Mouse (Mus musculus) MEL (cell line): ENCODE results near the gene Tgfb1i1. TPM values are rescaled to one million over a fixed set of nuclear protein-coding genes. Genes with fewer than 3 reads are reported as not detected.

Source experiments
- DNase-seq: peaks from one replicate; pipeline ENCODE4 v3.0.0; 2011; ENCODE audit warnings: low read depth, low spot score
- H3K27ac ChIP-seq: 2 replicates; pipeline ENCODE4 v1.5.1; 2012; ENCODE audit warnings: low read depth, mild to moderate bottlenecking, control low read depth, low read length, moderate library complexity; ENCODE audit not compliant: control insufficient read depth
- H3K27me3 ChIP-seq, 2 experiments: fragments of 150-350 bp in 1 of 2; sonication (generic) in 1 of 2; 2 replicates each; pipeline ENCODE4 v1.6.1; 2012; ENCODE audit warnings: low read length in 2 of 2, mild to moderate bottlenecking in 2 of 2, improper control_type of control experiment in 1 of 2, moderate library complexity in 1 of 2; ENCODE audit not compliant: insufficient read depth in 2 of 2, control insufficient read depth in 1 of 2
- H3K36me3 ChIP-seq, 2 experiments: 2 replicates each; pipeline ENCODE4 v1.6.1; 2012 to 2014; ENCODE audit warnings: low read length in 2 of 2, improper control_type of control experiment in 1 of 2, inconsistent platforms in 1 of 2, mild to moderate bottlenecking in 1 of 2; ENCODE audit not compliant: insufficient read depth in 2 of 2, control insufficient read depth in 1 of 2
- H3K4me1 ChIP-seq, 2 experiments: fragments of 150-350 bp in 1 of 2; sonication (generic) in 1 of 2; 2 replicates each; pipeline ENCODE4 v1.6.1; 2012; ENCODE audit warnings: low read length in 2 of 2, improper control_type of control experiment in 1 of 2, mild to moderate bottlenecking in 1 of 2; ENCODE audit not compliant: insufficient read depth in 2 of 2, control insufficient read depth in 1 of 2
- H3K4me3 ChIP-seq, 2 experiments: fragments of 150-350 bp in 1 of 2; sonication (generic) in 1 of 2; 2 replicates each; pipeline ENCODE4 v1.5.1; 2012; ENCODE audit warnings: low read depth in 2 of 2, low read length in 2 of 2, mild to moderate bottlenecking in 2 of 2, moderate library complexity in 2 of 2, control low read depth in 1 of 2, improper control_type of control experiment in 1 of 2; ENCODE audit not compliant: control insufficient read depth in 1 of 2, insufficient read depth in 1 of 2
- H3K79me2 ChIP-seq: 2 replicates; pipeline ENCODE4 v1.6.1; 2012; ENCODE audit warnings: mild to moderate bottlenecking, low read length, moderate library complexity; ENCODE audit not compliant: control insufficient read depth, poor library complexity, insufficient read depth
- H3K9ac ChIP-seq: 2 replicates; pipeline ENCODE4 v1.6.1; 2012; ENCODE audit warnings: low read depth, mild to moderate bottlenecking, control low read depth, low read length, moderate library complexity; ENCODE audit not compliant: control insufficient read depth, poor library complexity, severe bottlenecking
- H3K9me3 ChIP-seq: fragments of 150-350 bp; sonication (generic); replicated peaks from 2 replicates; pipeline ENCODE4 v1.6.1; 2012; ENCODE audit warnings: mild to moderate bottlenecking, low read length, improper control_type of control experiment, moderate library complexity; ENCODE audit not compliant: insufficient read depth
- CHD2 ChIP-seq: IDR thresholded peaks from 2 replicates; pipeline ENCODE4 v1.6.1; 2011; ENCODE audit warnings: low read length, improper control_type of control experiment
- CTCF ChIP-seq, 3 experiments: IDR thresholded peaks in 2 of 3; conservative IDR thresholded peaks in 1 of 3; 2 replicates each; pipeline ENCODE4 v1.5.1; 2011 to 2012; ENCODE audit warnings: low read length in 3 of 3, low read depth in 2 of 3, mild to moderate bottlenecking in 2 of 3, improper control_type of control experiment in 1 of 3, inconsistent platforms in 1 of 3, mixed read lengths in 1 of 3, moderate library complexity in 1 of 3; ENCODE audit not compliant: control insufficient read depth in 1 of 3, insufficient read depth in 1 of 3, poor library complexity in 1 of 3, severe bottlenecking in 1 of 3
- ELF1 ChIP-seq: IDR thresholded peaks from 2 replicates; pipeline ENCODE4 v1.6.1; 2014; ENCODE audit warnings: low read depth, mild to moderate bottlenecking, inconsistent platforms, low read length, improper control_type of control experiment, moderate library complexity
- ETS1 ChIP-seq: IDR thresholded peaks from 2 replicates; pipeline ENCODE4 v1.6.1; 2012; ENCODE audit warnings: low read depth, mild to moderate bottlenecking, inconsistent platforms, low read length, improper control_type of control experiment, moderate library complexity
- GABPA ChIP-seq: IDR thresholded peaks from 2 replicates; pipeline ENCODE4 v1.6.1; 2012; ENCODE audit warnings: low read depth, mild to moderate bottlenecking, inconsistent platforms, low read length, improper control_type of control experiment, moderate library complexity
- JUND ChIP-seq: IDR thresholded peaks from 2 replicates; pipeline ENCODE4 v1.6.1; 2011; ENCODE audit warnings: low read depth, mild to moderate bottlenecking, improper control_type of control experiment, low read length
- MAX ChIP-seq: IDR thresholded peaks from 2 replicates; pipeline ENCODE4 v1.6.1; 2011; ENCODE audit warnings: low read length, improper control_type of control experiment
- MEF2A ChIP-seq: IDR thresholded peaks from 2 replicates; pipeline ENCODE4 v1.6.1; 2014; ENCODE audit warnings: low read depth, mild to moderate bottlenecking, inconsistent platforms, low read length, improper control_type of control experiment; ENCODE audit not compliant: poor library complexity, insufficient replicate concordance, severe bottlenecking; ENCODE audit errors: extremely low read depth
- MYC ChIP-seq: IDR thresholded peaks from 2 replicates; pipeline ENCODE4 v1.6.1; 2011; ENCODE audit warnings: low read depth, mild to moderate bottlenecking, low read length, improper control_type of control experiment, moderate library complexity
- NRF1 ChIP-seq: IDR thresholded peaks from 2 replicates; pipeline ENCODE4 v1.6.1; 2014; ENCODE audit warnings: low read depth, mild to moderate bottlenecking, inconsistent platforms, low read length, improper control_type of control experiment, moderate library complexity; ENCODE audit not compliant: poor library complexity, insufficient read depth, severe bottlenecking
- POLR2A ChIP-seq, 2 experiments: IDR thresholded peaks; 2 replicates each; pipeline ENCODE4 v1.6.1; 2011 to 2012; ENCODE audit warnings: low read length in 2 of 2, mild to moderate bottlenecking in 2 of 2, control low read depth in 1 of 2, improper control_type of control experiment in 1 of 2, low read depth in 1 of 2, moderate library complexity in 1 of 2; ENCODE audit not compliant: control insufficient read depth in 1 of 2, insufficient read depth in 1 of 2, poor library complexity in 1 of 2
- POLR2AphosphoS5 ChIP-seq: IDR thresholded peaks from 2 replicates; pipeline ENCODE4 v1.6.1; 2012; ENCODE audit warnings: low read depth, borderline replicate concordance, mild to moderate bottlenecking, inconsistent platforms, low read length, moderate library complexity, mixed read lengths
- RCOR1 ChIP-seq: IDR thresholded peaks from 2 replicates; pipeline ENCODE4 v1.6.1; 2012; ENCODE audit warnings: low read depth, mild to moderate bottlenecking, inconsistent platforms, low read length, improper control_type of control experiment
- SIN3A ChIP-seq: IDR thresholded peaks from 2 replicates; pipeline ENCODE4 v1.6.1; 2012; ENCODE audit warnings: low read length, improper control_type of control experiment, inconsistent platforms
- SMC3 ChIP-seq: IDR thresholded peaks from 2 replicates; pipeline ENCODE4 v1.6.1; 2011; ENCODE audit warnings: low read depth, low read length, improper control_type of control experiment
- UBTF ChIP-seq: IDR thresholded peaks from 2 replicates; pipeline ENCODE4 v1.6.1; 2012; ENCODE audit warnings: low read depth, mild to moderate bottlenecking, inconsistent platforms, low read length, improper control_type of control experiment, moderate library complexity, borderline replicate concordance; ENCODE audit not compliant: insufficient read depth
- ZC3H11A ChIP-seq: IDR thresholded peaks from 2 replicates; pipeline ENCODE4 v1.6.1; 2012; ENCODE audit warnings: low read depth, mild to moderate bottlenecking, inconsistent platforms, low read length, improper control_type of control experiment
- ZMIZ1 ChIP-seq: IDR thresholded peaks from 2 replicates; pipeline ENCODE4 v1.6.1; 2012; ENCODE audit warnings: low read depth, mild to moderate bottlenecking, inconsistent platforms, low read length, improper control_type of control experiment, moderate library complexity
- ZNF384 ChIP-seq: IDR thresholded peaks from 2 replicates; pipeline ENCODE4 v1.6.1; 2012; ENCODE audit warnings: low read depth, mild to moderate bottlenecking, inconsistent platforms, low read length, improper control_type of control experiment
- polyA plus RNA-seq, 2 experiments: library from polyadenylated mRNA; stranded (reverse) in 1 of 2; unstranded in 1 of 2; fragments of >175 nt in 1 of 2; fragments of >200 nt in 1 of 2; gene quantifications; 2 replicates each; pipeline versions ENCODE4 v1.2.1 to v1.2.4; 2012; ENCODE audit warnings: low replicate concordance in 2 of 2, low read depth in 1 of 2; ENCODE audit not compliant: insufficient read length in 2 of 2, insufficient read depth in 1 of 2, missing spikeins in 1 of 2
- total RNA-seq: library from RNA; depleted of rRNA; stranded (reverse); fragments of 300-350 nt; gene quantifications from 2 replicates; pipeline ENCODE4 v1.2.3, GENCODE M21; 2012

Tgfb1i1 gene
- total and polyA plus RNA-seq, 3 experiments: 0.21 TPM; not detected in 2

DNA sequence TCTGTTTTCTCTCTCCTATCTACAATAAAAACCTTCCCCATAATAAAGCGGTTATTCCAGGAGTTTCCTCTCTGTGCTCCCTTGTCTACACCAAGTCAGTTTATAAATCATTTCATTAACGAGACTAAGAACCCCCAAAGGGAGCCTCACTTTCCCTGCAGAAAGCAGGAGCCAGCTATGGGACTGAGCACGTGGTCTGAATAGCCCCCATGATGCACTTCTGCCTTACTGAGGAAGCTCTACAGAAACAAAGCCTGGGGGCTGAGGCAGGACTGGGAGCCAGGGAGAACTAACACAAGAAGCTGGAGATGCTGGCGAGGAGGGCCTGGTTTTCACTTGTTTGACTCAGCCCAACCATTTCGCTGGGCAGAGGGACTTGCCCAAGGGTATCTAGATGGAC, 37.4 kb downstream of the Tgfb1i1 start:
- Histone ChIP-seq H3K4me1 (peaks cover 11 to 16% of the 10 kb centered on the region in 2 experiments), H3K4me3 (no peak overlapping the region), H3K9me3 (no peaks in the 10 kb centered on the region), H3K36me3 (peaks cover 13 to 14% of the 10 kb centered on the region in 2 experiments), H3K9ac (no peak overlapping the region), H3K79me2 (no peaks in the 10 kb centered on the region), H3K27me3 (no peaks in the 10 kb centered on the region), H3K27ac (no peak overlapping the region)
- no peak for DNase-seq
- TF ChIP-seq CTCF (IDR thresholded peaks at IDR 0.05 in 2 of 3, conservative IDR thresholded peaks at IDR 0.05 in 1 of 3; ENCODE audit: control insufficient read depth in 1 of 3, insufficient read depth in 1 of 3, low read depth in 2 of 3, low read length in 3 of 3, poor library complexity in 1 of 3, severe bottlenecking in 1 of 3): no peak
- no peak for TF ChIP-seq POLR2AphosphoS5
- no peak for TF ChIP-seq ZMIZ1
- TF ChIP-seq MAX: no peak
- TF ChIP-seq SMC3: no peak
- TF ChIP-seq JUND: no peak
- no peak for TF ChIP-seq RCOR1

DNA sequence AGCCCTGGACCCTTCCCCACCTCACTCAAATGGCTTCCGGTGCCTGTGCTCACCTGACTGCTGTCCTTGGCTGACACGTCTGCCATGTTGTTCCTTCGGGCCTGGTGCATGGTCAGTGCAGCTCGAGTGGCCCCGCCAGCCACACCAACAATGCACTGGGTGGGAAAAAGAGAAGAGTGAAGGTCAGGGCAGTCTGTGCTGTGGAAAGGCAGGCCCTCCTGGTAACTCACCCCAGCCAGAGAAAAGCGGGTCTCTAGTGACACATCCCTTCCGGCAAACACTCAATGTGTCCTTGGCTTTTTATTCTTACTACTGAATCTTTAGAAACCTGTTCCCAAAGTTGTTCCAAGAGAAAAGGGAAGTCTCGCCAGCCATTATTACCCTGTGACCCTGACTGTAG, 38.4 kb downstream of the Tgfb1i1 start:
- no peak for DNase-seq
- Histone ChIP-seq H3K36me3 (peaks cover 9 to 21% of the 10 kb centered on the region in 2 experiments), H3K9ac (no peak overlapping the region), H3K4me3 (no peak overlapping the region), H3K4me1 (peaks cover 16 to 25% of the 10 kb centered on the region in 2 experiments), H3K27ac (no peak overlapping the region), H3K27me3 (no peaks in the 10 kb centered on the region), H3K9me3 (no peaks in the 10 kb centered on the region), H3K79me2 (no peaks in the 10 kb centered on the region)
- TF ChIP-seq GABPA (no peak), ZC3H11A (no peak), POLR2A (IDR thresholded peaks at IDR 0.05; ENCODE audit: control insufficient read depth in 1 of 2, insufficient read depth in 1 of 2, low read depth in 1 of 2, low read length in 2 of 2, poor library complexity in 1 of 2) (no peak), SIN3A (no peak), ZNF384 (no peak), ZMIZ1 (no peak), ELF1 (no peak), ETS1 (no peak), NRF1 (no peak), RCOR1 (no peak), MYC (no peak), MEF2A (no peak), UBTF (no peak), CHD2 (no peak)
